Mouse (Mus musculus) CH12F3 (cell line): ENCODE data around the gene Acap2.

ENCODE experiments used
- in situ Hi-C: fragments of 300-500 bp; cut with MboI; formaldehyde crosslinking; loops from 2 replicates; pipeline ENCODE4 v1.14.3; 2020; ENCODE audit warnings: low sequenced_read_pairs

The Acap2 gene

GRCm38 (mm10) chr16:31209911-31210310 is 8.9 kb upstream of the Acap2 start:
- in situ Hi-C loops = no loop called here

DNA sequence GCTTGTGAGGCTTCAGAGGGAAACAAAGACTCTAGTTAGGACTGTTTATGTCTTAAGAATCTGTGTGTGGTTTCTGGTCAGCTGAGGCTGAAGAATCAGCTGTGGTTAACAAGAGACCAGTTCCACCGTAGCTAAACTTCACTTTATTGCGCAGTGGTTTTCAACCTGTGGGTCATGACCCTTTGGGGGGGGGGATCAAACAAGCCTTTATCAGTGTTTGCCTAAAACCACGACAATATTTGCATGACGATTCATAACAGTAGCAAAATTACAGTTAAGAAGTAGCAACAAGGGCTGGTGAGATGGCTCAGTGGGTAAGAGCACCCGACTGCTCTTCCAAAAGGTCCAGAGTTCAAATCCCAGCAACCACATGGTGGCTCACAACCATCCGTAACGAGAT is 4.7 kb upstream of the Acap2 start:
- in situ Hi-C loops = no loop called here

- in situ Hi-C loops = no loop called here
Observed at GRCm38 (mm10) chr16:31205187-31205586, 4.1 kb upstream of the Acap2 start.

DNA sequence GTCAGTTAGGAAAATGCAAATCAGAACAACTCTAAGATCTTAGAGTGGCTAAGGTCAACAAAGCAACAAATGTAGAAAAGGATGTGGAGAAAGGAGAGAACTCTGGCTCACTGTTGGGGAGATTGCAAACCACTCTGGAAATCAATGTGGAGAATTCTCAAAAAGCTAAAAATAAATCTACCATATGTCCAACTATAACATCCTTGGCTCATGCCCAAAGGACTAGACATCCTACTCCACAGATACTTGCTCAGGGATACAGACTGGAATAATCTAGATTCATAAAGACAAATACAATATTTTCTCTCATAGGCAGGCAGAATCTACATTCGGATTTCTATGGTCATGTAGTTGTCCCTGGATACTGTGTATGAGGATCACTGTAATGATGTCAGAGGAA is 3.2 kb upstream of the Acap2 start:
- in situ Hi-C loops = no loop called here

GRCm38 (mm10) chr16:31201704-31202103 is 659 bp upstream of the Acap2 start:
- in situ Hi-C loops = no loop called here

GRCm38 (mm10) chr16:31199926-31200789 is 887 bp downstream of the Acap2 start:
- in situ Hi-C loops = no loop called here

DNA sequence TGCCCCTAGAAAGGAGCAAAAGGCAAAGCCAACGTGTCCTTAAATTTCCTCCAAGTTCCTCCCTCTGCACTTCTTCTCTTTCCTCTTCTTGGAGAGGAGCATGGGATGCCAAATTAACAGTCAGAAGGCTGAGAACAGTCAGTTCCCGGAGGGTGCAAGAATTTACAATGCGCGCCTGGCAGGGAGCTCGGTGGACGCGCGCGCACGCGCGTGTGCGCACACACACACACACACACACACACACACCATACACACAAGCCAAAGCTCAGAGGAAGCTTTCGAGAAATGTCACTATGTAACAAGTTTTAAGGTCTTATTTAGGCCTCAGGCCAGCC is 1.5 kb downstream of the Acap2 start:
- in situ Hi-C loops = no loop called here

DNA sequence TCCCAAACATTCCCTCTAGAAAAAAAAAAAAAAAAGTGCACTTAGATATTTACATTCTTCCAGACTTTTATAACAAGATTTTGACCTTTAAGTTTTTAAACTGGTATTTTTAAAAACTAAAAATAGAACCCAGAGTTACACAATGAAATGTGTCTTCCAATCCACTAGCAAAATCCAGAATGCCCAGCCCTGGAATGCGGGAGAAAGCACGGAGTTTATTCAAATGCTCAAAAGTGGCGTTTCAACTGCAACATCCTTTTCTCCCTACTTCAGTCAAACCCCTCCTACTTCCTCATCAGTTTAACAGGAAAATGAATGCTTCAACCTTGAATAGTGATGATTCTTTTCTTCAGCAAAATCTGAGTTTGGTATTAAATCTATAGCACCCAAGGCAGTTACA is 4.1 kb downstream of the Acap2 start:
- in situ Hi-C loops = no loop called here

- in situ Hi-C loops = no loop called here
Observed at GRCm38 (mm10) chr16:31192526-31192925, 8.5 kb downstream of the Acap2 start.

DNA sequence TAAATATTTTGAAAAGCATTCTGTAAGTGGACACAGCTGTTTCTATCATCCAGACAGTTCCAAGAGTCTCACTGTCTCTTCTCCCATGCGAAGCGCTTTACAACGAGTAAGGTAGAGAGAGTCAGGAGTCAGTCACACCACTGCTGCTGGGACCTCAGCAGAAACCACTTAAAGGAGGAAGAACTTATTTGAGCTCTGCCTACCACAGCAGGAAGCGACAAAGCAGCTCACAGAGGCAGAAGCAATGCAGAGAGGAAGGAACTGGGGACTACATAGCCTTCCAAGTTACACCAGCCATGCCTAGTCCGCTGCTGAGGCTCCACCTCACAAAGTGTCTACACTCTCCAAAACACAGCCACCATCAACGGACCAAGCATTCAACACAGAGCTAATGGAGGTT is 9.2 kb downstream of the Acap2 start:
- in situ Hi-C loops = no loop called here

GRCm38 (mm10) chr16:31190426-31190825 is 10.6 kb downstream of the Acap2 start:
- in situ Hi-C loops = no loop called here

- in situ Hi-C loops = no loop called here
Observed at GRCm38 (mm10) chr16:31189291-31189690, 11.8 kb downstream of the Acap2 start.

DNA sequence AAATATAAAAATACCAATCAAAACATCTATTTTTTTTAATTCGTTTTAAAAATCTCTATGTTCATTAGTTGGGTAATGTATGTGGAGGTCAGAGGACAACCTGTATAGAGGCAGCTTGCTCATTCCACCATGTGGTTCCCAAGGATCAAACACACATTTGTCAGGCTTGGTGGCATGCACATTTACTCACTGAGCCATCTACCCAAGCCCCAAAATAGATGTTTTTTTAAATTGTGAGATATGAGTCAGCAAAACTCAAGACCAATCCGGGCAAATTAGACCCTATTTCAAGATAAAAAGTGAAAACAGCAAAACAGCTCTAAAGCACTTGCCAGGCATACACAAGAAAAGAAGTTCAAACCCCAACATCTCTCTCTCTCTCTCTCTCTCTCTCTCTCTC is 12.2 kb downstream of the Acap2 start:
- in situ Hi-C loops = no loop called here

DNA sequence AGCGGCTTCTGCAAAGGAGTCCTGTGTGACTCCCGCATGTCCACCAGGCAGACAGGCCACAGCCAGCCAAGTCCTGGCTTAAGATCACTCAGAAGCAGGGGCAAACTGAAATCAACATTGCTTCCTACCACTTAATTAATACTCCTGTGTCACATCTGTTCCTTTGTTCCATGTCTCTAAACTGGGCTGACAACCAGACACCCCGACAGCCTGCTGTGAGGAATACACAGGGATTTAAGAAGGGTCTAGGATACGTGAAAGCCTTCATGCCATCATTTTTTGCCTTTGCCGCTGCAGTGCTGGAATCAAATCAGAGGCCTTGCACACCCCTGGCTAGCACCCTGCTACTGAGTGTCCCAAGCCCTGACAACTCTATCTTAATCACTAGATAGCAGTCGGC is 12.8 kb downstream of the Acap2 start:
- in situ Hi-C loops = no loop called here

DNA sequence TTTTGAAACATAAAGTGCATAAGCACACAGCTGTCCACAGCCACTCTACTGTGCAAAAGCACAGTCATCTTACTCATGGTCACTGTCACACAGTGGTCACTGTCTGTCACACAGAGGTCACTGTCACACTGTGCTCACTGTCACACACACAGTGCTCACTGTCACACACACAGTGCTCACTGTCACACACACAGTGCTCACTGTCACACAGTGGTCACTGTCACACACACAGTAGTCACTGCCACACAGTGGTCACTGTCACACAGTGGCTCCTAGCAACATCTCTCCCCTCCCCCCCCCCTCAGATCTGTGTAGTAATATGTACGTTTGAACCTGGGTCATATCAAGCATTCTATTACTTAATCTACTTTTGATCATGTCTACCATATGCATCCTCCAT is 13.9 kb downstream of the Acap2 start:
- in situ Hi-C loops = no loop called here

DNA sequence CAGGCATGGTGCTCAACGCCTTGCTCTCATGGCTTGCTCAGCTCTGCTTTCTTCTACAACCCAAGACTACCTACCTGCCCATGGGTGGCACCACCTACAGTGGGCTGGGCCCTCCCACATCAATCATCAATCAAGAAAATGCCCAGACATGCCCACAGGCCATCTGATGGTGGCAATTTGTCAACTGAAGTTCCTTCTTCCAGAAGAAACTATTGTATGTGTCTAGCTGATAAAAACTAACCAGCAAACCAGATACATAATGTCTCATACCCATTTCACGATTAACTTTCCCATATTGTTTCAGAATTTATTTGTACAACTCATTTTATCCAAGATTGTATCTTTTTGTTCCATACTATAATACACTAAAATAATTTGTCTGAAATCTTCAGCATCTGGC is 15.3 kb downstream of the Acap2 start:
- in situ Hi-C loops = no loop called here

DNA sequence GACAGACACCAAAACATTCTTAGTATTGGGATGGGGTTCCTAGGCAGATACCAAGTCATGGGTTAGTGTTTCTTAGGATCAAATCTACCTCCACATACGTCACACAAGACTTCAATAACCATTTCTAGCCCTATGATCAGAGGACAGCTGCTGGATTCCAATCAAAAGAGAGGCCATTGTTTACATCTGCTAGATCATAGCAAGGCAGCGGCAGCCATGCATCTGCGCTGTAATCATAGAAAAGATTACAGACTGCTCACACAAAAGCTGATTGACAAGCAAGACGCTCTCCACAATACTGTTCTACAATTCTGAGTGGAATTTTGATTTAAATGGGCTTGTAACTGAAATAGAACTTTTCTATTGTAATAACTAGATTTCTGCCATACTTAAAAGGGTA is 16.3 kb downstream of the Acap2 start:
- in situ Hi-C loops = no loop called here

DNA sequence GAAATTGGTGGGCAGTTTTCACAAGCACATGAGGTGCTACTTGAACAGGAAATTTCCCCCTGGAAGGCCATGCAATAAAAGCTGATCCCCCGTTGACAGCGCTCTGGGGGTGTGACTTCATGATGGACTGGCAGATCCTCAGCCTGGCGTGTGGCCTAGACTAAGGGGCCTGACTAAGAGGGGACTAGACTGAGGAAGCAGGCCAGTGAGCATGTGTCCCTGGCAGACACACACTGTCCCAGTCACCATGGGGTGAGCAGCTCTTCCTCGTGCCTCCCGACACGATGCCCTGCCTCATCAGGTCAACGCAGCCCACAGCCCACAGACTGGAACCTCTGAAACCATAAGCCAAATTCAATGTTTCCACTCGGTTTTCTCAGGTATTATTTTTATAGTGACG is 18.5 kb downstream of the Acap2 start:
- in situ Hi-C loops = no loop called here

GRCm38 (mm10) chr16:31180843-31181242 is 20.2 kb downstream of the Acap2 start:
- in situ Hi-C loops = no loop called here

GRCm38 (mm10) chr16:31179384-31179783 is 21.7 kb downstream of the Acap2 start:
- in situ Hi-C loops = no loop called here

DNA sequence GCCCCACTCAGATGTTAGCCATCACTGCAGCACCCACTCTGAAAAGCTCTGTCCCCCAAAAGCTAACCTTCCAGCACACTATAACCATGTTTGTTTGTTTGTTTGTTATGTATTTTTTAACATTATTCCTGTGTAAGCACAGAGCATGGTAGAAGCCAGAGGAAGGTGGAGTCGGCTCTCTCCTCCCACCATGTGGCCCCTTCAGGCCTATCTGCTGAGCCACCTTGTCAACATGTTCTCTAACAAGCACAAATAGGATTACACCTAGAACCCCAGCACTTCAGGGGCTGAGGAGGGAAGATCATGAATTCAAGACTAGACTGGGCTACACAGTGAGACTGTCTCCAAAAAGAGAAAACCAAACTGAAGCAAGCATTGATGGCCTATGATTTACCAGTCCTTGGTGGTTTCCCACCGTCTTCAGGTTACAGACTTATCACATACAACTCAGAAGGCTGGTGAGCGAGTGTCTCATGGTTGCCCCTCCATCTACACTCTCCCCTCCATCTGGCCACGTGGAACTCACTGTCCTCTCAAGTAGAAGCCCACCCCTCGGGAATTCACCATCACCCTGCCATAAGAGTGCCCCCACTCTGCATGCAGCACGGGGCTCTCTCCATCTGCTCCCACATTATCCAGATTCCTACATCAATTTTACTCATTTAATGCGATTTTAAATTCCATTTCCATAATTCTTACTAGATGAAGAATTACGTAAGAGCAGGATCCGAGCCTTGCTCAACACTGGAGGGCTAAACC is 26.0 kb downstream of the Acap2 start:
- in situ Hi-C loops = no loop called here

DNA sequence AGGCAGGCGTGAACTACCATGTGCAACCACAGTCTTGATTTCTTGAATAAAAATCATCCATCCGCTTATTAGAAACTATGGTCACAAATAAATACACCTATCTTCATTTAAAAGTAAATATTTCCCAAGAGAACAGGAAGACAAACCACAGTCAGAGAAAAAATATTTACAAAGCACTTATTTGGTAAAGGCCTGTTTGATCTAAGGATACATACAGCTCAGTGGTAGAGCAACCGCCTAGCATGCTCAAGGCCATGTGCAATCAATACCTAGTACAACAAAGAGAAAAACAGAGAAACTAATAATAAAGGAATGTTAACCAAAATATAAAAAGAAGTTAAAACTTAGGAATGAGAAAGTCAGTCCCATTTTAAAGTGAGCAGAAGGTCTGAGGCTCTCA is 28.8 kb downstream of the Acap2 start:
- in situ Hi-C loops = no loop called here
